Mouse (Mus musculus) forebrain, embryonic 14.5 days (tissue): ENCODE measurements around the gene Ubr2. TPM values are rescaled to one million over a fixed set of nuclear protein-coding genes. Genes with fewer than 3 reads are reported as not detected.

Experiments
- polyA plus RNA-seq: library from polyadenylated mRNA; unstranded; fragments of >200 nt; fragmentation: Nextera tagmentation; extraction: Ambion mirVana; gene quantifications from 2 replicates; pipeline ENCODE4 v1.2.1, GENCODE M21; 2014

The Ubr2 gene
- polyA plus RNA-seq, 1 experiment from 2014 or later = 14.7 TPM

Other genes starting within 250 kb of the Ubr2 start
- 0.22 TPM in 1 of 2 replicates, not detected in the other for gene Ptcra, start 246.8 kb downstream of the Ubr2 start, polyA plus RNA-seq
- gene 2310039H08Rik, start 237.9 kb downstream of the Ubr2 start, polyA plus RNA-seq = 63.9 and 89.9 TPM in 2 replicates
- 108 and 110 TPM in 2 replicates for gene Rpl7l1, start 227.9 kb downstream of the Ubr2 start, polyA plus RNA-seq
- 7.5 and 8.5 TPM in 2 replicates for gene Bicral, start 152.1 kb downstream of the Ubr2 start, polyA plus RNA-seq
- gene Tbcc, start 119.9 kb downstream of the Ubr2 start, polyA plus RNA-seq = 66.4 TPM in 2 replicates
- gene Prph2, start 100.1 kb downstream of the Ubr2 start, polyA plus RNA-seq = not detected in 2 replicates